Mouse (Mus musculus): ENCODE results near the gene Yaf2.
"Not testable (repeated sequence)": the region's sequence is repeated elsewhere in the genome, so short reads cannot be mapped to it uniquely, and the experiment has no call there.

Yaf2 gene

GRCm38 (mm10) chr15:93243202-93243601, 93.5 kb downstream of the Yaf2 start:
- no peak for DNase-seq

DNA sequence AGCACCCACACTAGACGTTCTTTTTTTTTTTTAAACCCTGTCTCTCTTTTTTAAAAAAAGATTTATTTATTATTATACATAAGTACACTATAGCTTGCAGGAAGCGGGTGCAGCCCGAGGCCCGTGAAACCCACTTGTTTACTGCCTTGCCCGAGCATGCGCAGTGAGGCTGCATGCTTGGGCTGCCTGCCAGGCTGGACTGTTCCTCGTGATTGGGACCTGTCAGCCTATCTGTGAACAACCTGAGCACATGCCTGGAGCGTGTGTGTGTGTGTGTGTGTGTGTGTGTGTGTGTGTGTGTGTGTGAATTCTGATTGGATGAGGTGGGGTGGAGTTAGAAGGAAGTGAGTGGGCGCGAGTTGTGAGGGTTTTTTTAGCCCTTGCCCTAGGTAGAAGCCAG, 100.3 kb downstream of the Yaf2 start:
- not testable (repeated sequence) for DNase-seq
